Mouse (Mus musculus): Measurements from ENCODE around the gene Pgap3.

Gene Pgap3

GRCm38 (mm10) chr11:98379379-98379778, 20.9 kb downstream of the Pgap3 start:
- DNase-seq = no peak

GRCm38 (mm10) chr11:98377787-98378186, 22.5 kb downstream of the Pgap3 start:
- no peak for DNase-seq

DNA sequence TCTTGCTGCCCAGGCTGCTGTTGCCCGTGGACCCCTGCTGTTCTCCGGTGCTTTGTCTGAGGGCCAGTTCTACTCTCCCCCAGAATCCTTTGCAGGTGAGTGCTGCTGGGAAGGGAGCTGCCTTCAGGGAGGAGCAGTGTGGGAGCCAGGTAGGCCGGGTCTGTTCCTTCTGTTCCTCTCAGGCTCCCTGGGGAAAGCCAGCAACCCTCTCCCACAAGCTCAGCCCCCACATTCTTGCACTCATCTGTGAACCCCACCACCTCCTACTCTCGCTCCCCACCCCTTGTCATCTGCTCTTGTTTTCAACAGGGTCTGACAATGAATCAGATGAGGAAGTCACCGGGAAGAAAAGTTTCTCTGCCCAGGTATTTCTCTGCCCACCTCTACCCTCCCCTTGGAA, 23.5 kb downstream of the Pgap3 start:
- DNase-seq = no peak

GRCm38 (mm10) chr11:98374266-98374665, 26.0 kb downstream of the Pgap3 start:
- no peak for DNase-seq

DNA sequence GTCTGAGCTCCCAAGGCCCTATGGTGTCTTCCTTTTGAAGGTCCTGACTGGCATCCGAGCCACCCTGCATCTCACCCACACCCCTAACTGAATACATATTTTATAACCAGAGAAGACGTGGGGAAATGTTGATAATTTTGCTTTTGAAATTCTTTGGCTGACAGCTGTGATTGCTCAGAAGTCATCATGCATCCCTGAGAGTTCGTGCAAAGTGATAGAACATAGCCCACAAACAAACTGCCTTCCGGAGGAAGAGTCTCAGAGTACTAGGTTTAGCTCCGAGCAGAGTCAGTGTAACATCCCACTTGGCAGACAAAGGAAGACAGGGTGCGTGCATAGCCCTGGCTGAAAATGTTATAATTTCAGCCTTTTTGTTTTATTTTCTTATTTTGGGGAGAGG, 27.0 kb downstream of the Pgap3 start:
- DNase-seq = no peak

DNA sequence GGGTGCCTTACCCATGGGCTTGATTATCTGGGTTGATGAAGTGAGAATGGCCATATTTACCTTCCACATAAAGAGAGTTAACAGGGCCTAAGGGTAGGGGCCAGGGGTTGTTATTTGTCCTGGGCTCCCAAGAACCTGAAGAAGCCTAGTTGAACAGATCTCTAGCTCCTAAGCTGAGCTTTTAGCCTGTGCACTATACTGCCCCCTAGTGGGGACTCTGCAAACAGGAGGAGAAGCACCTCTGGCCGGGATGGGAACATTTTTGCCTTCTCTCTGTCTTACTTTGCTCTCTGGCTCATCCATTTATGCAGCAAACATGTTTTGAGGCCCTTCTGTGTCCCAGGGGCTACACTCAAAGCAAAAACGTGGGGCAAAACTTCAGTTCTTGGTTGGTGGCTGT, 27.9 kb downstream of the Pgap3 start:
- peak; percentile 61 for DNase-seq

DNA sequence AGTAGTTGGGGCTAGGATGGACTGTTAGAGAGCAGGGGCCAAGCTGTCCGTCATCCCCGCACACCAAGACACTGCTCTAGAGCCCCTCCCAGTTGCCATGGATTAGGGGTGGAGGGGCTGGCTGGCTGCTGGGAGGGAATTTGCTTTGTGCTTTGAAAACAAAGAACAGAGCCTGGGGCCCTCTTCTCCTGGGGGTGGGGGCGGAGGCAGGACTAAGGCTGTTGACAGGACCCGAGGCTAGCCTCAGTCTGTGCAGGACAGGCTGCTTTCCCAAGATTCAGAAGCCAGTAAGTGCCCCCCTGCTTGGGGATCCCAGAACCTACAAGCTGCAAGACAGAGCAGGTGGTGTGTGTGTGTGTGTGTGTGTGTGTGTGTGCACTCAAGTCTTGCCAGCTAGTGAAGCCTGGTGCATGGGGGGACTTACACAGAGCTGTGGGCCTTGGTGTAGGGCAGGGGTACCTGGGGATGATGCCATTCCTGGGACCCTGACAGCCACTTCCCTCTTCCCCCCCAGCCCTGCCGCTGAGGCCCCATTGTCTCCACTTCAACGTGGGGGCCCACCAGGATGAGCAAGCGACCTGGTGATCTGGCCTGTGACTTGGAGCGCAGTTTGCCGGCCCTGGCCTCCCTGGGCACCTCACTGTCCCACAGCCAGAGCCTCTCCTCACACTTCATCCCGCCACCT, 28.6 kb downstream of the Pgap3 start:
- no peak for DNase-seq

DNA sequence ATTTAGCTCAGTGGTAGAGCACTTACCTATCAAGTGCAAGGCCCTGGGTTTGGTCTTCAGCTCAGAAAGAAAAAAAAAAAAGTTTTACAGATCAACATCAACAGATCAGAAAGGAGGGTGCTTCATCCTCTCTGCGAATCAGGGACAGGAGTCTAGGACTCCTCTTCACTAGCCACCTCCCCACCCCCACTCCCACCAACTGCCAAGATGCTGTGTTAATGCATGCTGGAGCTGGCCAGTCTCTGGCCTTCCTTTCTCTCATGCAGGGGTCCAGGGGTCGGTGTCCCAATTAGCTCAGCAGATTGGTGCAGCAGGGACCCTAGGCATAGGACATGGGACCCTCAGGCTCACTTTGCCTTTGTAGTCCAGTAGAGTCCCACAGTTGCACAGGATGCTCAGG, 29.7 kb downstream of the Pgap3 start:
- no peak for DNase-seq

GRCm38 (mm10) chr11:98369337-98369736, 31.0 kb downstream of the Pgap3 start:
- DNase-seq = no peak

- DNase-seq = no peak
Measured at GRCm38 (mm10) chr11:98367863-98368186, 32.5 kb downstream of the Pgap3 start.

GRCm38 (mm10) chr11:98367171-98367862, 33.0 kb downstream of the Pgap3 start:
- DNase-seq = no peak

DNA sequence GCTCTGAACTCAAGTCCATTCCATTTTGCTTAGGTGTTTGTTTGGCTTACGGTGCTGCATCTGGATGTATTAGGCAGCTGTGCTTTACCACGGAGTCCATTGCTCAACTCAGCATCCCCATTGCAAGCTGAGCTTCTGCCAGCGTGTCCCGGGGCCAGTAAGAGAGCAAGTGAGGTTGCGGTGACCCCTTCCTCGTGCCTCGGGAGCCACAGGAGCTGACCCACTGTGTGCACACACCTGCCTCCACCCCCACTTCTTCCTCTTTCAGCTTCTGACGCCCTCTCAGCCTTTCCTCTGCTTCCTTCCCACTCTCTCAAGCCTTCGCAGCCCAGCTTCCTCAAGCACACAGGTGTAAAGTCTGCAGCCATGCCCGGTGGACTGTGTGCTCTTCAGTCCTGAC, 34.0 kb downstream of the Pgap3 start:
- no peak for DNase-seq

DNA sequence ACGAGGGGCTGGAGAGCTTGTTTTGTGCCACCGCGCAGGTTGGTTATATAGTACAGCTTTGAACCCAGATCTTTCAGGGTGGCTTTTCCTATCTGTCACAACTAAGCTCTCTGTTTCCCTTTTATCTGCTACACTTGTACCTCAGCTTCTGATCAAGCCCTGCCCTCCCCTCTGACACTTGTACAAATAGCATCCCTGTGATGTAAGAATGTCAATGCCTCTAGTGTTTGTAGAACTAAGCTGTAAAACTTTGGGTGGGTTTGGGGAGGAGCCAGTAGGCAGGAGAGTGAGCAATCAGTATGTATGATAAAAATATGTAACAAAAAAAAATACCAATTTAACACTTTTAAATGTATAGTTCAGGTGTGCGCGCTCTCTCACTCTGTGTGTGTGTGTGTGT, 35.9 kb downstream of the Pgap3 start:
- no peak for DNase-seq

DNA sequence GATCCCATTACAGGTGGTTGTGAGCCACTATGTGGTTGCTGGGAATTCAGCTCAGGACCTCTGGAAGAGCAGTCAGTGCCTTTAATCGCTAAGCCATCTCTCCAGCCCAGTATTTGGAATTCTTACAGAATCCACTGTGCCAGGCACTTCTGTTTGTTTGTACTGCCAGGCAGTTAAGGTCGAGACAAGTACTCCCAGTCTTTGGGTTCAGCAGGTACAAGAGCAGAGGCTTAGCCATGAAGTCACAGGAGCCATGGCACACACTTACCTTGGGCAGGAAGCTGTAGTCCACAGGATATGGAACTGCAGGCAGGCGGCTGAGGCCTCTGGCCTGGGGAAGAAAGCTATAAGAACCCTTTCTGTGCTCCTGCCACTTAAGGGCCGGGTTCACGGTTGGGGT, 36.5 kb downstream of the Pgap3 start:
- no peak for DNase-seq

DNA sequence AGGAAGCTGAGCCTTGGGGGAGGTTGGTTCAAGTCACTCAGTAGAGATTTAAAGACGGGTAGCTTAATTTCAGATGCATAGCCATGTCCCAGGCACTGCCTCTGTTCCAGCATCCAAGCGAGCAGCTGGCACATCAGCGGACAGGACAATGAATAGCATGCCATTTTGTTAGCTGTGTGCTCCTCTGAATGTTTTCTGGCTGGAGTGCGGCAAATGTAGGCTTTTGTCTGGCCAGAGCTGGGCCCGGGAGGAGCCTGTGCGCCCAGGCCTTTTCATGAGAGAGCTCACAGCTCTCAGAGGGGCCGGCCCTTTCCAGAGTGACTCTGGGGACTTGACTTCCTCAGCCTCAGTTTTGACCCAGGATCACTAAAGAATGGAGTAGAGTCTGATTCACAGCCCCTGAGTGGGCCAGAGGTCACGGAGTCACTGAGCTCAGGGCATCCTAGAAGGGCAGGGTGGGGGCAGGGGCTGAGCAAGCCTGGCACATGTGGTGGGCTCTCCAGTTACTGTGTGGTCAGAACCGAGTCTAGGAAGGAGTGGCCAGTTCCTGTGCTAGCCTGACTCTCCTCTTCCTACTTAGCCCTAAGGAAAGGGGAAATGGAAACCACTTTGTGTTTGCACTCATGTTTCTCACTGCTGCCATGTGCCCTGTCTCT, 39.3 kb downstream of the Pgap3 start:
- no peak for DNase-seq

- DNase-seq = peak; percentile 83
Measured at GRCm38 (mm10) chr11:98358161-98359083, 41.9 kb downstream of the Pgap3 start, which contains the start of gene Stard3. Gene Stard3, plus strand, starts transcription at chr11:98358368.

GRCm38 (mm10) chr11:98357396-98358160, 42.7 kb downstream of the Pgap3 start:
- no peak for DNase-seq

DNA sequence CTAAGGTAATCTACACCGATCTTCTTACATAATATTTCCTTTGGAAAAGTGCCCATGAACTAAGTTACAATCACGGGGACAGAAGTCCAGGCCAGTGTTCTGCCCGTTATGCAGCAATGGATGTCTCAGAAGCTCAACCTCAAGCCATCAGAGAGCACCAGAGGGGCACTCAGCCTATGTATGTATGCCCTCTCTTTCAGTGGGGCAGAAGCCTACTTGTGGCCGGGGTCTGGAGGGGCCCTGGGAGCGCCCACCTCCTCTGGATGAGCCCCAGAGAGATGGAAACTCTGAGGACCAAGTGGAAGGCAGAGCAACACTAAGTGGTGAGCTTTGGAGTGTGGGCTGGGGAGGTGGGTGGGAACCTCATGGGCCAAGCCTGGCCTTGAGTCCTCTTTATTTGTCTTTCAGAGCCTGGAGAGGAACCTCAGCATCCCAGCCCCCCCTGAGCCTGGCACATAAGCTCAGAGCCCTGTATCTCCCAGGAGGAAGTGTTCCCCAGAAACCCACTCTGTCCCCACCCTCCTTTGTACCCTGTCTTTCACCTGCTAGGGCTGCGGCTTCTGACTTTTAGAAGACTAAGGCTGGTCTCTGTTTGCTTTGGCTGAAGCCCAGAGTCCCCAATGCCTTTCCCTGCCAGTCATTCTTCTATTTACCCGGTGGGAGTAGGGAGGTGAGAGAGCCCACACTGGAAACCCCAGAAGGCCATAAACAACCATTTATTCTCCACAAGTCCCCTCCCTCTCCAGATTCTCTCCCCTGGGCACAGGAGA, 43.5 kb downstream of the Pgap3 start:
- no peak for DNase-seq

DNA sequence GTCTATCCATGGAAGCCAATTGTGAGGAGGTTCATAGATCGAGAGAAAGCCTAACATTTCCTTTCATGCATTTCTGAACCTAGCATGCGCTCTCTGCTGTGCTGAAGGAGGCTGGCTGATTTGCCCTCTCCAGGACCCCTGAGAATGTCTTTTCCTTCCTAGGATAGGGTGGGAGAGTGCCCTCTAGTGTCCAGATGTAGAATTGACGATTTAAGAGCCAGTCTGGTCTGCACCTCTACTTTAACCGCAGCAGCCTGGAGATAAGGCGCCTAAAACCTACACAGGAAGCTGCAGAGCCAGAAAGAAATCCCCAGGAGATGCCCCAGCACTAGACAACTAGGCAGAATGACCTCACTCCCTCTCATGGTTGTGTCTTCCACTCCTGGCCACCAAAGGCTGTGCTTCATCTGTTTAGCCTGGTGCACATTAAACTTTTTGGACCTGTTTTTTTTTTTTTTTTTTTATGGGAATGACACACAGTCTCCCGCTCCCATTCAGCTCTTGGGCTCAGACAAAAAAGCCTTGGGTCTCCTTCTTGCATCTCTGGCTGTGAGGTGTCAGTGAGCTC, 44.5 kb downstream of the Pgap3 start:
- no peak for DNase-seq

- DNase-seq = no peak
Measured at GRCm38 (mm10) chr11:98354445-98354844, 45.8 kb downstream of the Pgap3 start.

- no peak for DNase-seq
Measured at GRCm38 (mm10) chr11:98353651-98354211, 46.6 kb downstream of the Pgap3 start.
